Mouse (Mus musculus) T-cell, adult 2 months (primary cell): Measurements from ENCODE around the gene Fem1a.

Experiments
- DNase-seq: peaks from one replicate; pipeline ENCODE4 v3.0.0; 2022; ENCODE audit warnings: low spot score

Gene Fem1a

GRCm38 (mm10) chr17:56256239-56256881, at the start of gene Fem1a:
Fem1a (plus strand) TSS chr17:56256810.
- DNase-seq, result peak; percentile 97

GRCm38 (mm10) chr17:56206986-56207674, 49.5 kb upstream of the Fem1a start:
- DNase-seq, result no peak

DNA sequence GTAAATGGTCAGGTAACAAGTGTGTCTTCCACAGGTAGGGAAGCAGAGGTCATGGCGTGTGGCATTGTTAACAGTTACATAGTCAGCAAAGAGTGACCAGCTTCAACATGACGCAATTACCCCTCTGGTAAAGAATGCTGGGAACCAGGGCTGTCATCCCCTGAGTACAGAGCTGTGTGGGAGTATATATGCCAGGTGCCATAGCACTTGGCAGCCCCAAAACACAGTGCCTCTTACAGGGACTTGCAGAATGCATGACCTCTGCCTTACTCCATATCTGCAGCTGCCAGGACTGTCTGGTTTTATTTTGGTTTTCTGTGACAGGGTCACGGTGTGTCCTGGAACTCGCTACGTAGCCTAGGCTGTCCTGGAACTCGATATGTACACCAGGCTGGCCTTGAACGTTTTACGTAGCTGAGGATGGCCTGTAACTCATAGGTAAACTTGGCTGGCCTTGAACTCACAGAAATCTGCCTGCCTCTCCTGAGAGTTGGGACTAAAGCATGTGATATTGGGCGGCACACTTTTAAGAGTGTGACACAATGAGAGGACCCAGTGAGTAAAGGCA, 48.6 kb upstream of the Fem1a start:
- no peak for DNase-seq

DNA sequence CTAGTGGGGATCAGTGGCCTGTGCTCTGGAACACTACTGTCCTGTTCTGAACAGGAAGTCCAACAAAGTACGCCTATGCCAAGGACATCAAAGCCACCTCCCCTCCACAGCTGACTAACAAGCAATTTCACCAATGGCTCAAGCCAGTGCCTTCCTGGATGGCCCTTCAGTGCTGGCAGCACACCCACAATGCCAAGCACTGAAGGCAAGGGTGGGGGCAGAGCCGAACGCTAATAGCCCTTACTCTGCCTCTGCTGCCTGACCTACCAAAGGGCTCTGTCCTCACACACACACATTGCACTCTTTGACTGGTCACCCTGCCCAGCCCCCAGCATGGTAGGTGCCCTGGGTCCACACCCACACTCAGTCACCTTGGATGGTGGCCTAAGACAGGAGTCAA, 47.8 kb upstream of the Fem1a start:
- DNase-seq, result no peak

DNA sequence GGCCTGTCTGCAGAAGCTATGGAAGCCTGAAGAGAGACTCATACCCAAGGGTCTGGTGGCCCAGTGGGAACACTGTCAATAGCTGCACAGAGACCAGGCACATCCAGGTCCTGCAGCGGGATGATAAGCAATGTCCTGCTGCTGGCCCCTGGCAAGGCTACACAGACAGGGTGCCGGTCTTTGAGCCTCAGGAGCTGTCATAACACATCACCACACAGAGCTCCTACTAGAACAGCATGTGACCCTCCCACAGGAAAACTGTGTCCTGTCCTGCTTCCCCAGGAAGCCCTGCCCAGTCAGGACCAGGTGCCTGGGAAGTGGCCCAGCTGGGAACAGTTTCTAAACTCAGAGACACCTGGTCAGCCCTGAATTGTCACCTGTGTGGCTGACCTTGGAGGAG, 45.5 kb upstream of the Fem1a start:
- DNase-seq, result no peak

- no peak for DNase-seq
Observed at GRCm38 (mm10) chr17:56212676-56213075, 43.9 kb upstream of the Fem1a start.

GRCm38 (mm10) chr17:56214229-56214628, 42.4 kb upstream of the Fem1a start:
- DNase-seq, result no peak

DNA sequence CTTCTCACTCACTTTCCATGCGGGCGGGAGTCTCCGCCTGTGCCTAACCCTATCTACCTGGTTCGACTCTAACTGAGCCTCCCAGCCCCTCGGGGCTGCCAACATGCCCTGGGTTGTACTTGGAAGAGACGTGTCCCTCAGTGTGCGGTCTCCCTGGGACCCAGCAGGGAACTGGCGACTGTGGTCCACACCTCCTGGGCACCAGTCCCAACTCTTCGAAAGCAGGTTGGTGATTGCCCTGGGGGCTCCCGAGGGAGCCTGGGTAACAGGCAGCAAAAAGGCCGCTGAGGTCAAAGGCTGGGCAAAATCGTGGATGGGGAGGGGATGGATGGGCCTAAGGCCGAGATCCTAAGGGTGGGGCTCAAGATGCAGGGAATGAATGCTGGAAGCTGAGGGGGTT, 38.9 kb upstream of the Fem1a start:
- DNase-seq, result no peak

DNA sequence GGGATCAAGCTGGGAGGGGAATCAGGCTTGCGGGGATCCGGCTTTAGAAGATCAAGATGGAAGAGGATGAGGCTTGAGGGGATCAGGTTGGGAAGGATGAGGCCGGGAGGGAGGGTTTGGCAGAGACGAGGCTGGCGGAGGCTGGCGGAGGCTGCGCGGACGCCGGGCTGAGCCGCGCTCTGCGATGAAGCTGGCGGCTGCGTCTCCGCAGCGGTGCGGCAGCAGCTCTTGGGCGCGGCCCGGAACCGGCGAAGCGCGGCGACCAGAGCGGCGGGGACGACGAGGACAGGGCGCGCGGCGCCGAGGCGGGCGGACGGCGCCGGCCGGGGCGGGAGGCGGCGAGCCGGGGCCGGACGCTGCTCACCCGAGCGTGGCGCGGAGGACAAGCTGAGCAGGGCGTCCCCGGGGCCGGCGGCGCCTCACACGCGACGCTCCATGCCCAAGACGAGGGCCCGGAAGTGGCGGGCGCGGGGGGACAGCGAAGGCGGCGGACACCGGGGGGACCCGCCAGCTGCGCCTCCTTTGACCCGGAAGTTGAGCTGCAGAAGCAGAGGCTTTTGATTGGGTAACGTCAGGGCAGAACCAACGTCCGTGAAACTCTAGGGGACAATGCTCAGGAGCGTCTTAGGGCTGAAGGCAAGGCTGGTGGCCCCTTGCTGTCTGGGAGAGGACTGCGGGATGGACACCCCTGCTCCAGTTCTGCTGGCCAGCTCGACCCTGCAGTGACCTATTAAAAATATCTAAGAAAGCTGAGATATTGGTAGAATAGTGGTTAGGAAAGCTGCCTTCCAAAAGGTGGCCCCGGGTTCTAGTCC, 38.0 kb upstream of the Fem1a start, which contains the start of gene Dpp9:
Dpp9 (minus strand) TSS at position 529 of the 815 bp plus-strand sequence.
- peak; percentile 89 for DNase-seq

GRCm38 (mm10) chr17:56219251-56219650, 37.4 kb upstream of the Fem1a start:
- DNase-seq, result no peak

GRCm38 (mm10) chr17:56219805-56220204, 36.8 kb upstream of the Fem1a start:
- no peak for DNase-seq

- DNase-seq, result no peak
Observed at GRCm38 (mm10) chr17:56224916-56225315, 31.7 kb upstream of the Fem1a start.

- no peak for DNase-seq
Observed at GRCm38 (mm10) chr17:56226566-56226965, 30.0 kb upstream of the Fem1a start.

DNA sequence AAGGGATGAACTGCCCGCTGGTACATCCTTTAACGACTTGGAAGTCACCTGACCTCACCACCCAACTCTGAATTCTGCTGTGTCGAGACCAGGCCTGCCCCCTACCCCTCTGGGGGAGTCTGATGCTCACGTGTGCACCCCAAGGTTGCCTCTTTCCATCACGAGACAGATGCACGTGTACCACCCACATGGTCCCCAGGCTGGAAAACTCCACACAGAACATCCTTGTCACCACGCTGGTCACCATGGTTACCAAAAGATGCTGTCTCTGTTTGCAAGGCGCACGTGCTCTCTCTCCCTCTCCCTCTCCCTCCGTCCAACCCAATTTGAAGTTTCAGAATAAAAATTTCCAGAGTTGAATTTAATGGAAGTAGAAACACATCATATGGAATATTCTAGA, 26.7 kb upstream of the Fem1a start:
- DNase-seq, result no peak

GRCm38 (mm10) chr17:56233389-56233788, 23.2 kb upstream of the Fem1a start:
- no peak for DNase-seq

GRCm38 (mm10) chr17:56233818-56234469, 22.7 kb upstream of the Fem1a start:
- no peak for DNase-seq

- peak; percentile 56 for DNase-seq
Observed at GRCm38 (mm10) chr17:56241541-56242401, 14.8 kb upstream of the Fem1a start.

DNA sequence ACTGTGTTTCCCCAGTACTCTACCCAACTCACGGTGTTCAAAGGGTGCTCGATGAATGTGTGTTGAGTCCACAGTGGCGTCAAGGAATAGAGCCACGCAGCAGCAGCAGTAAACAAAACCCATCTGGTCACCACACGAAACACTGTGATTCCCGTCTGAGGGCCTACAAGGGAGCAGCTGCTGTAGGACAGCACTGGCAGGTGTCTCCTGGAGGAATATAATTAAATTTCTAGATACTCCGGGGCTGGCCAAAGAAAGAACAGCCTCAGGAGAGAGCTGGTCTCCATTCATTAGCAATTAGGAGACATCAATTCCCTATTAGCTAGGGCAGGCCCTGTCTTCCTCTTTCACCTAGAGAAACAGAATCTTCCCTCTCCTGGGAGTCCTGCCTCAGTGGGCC, 11.0 kb upstream of the Fem1a start:
- DNase-seq, result no peak

- DNase-seq, result peak; percentile 72
Observed at GRCm38 (mm10) chr17:56251136-56251829, 5.3 kb upstream of the Fem1a start.

GRCm38 (mm10) chr17:56254695-56255094, 1.9 kb upstream of the Fem1a start:
- no peak for DNase-seq
